Mouse (Mus musculus) lung, embryonic 16.5 days (tissue): ENCODE data around the gene Abhd11. TPM values are rescaled to one million over a fixed set of nuclear protein-coding genes. Genes with fewer than 3 reads are reported as not detected.
A peak's percentile ranks its signal among the peaks of the same experiment; 100 is the strongest.

Experiments used
- ATAC-seq: fragments of 200-750 bp; cut with Nextera tagmentation; 2 replicates; pipeline ENCODE4 v1.8.0; 2017; ENCODE audit warnings: low read depth, mild to moderate bottlenecking, moderate library complexity
- H3K27ac ChIP-seq: fragments of 300-500 bp; sonication (generic); 2 replicates; pipeline ENCODE4 v1.5.1; 2014; ENCODE audit warnings: mild to moderate bottlenecking, control low read depth, low read length
- H3K27me3 ChIP-seq: fragments of 300-500 bp; sonication (generic); 2 replicates; pipeline ENCODE4 v1.6.1; 2014; ENCODE audit warnings: low read depth, low read length, mixed read lengths; ENCODE audit not compliant: control insufficient read depth, insufficient read depth
- H3K36me3 ChIP-seq: fragments of 300-500 bp; sonication (generic); 2 replicates; pipeline ENCODE4 v1.6.1; 2014; ENCODE audit warnings: low read length; ENCODE audit not compliant: control insufficient read depth, insufficient read depth
- H3K4me1 ChIP-seq: fragments of 300-500 bp; sonication (generic); replicated peaks from 2 replicates; pipeline ENCODE4 v1.6.1; 2014; ENCODE audit warnings: low read length, mixed read lengths; ENCODE audit not compliant: control insufficient read depth, insufficient read depth
- H3K4me2 ChIP-seq: fragments of 300-500 bp; sonication (generic); 2 replicates; pipeline ENCODE4 v1.6.1; 2014; ENCODE audit warnings: low read depth, low read length, control low read depth
- H3K4me3 ChIP-seq: fragments of 300-500 bp; sonication (generic); 2 replicates; pipeline ENCODE4 v1.5.1; 2014; ENCODE audit warnings: mild to moderate bottlenecking, low read length, control low read depth
- H3K9ac ChIP-seq: fragments of 300-500 bp; sonication (generic); 2 replicates; pipeline ENCODE4 v1.6.1; 2014; ENCODE audit warnings: low read length, control low read depth
- H3K9me3 ChIP-seq: fragments of 300-500 bp; sonication (generic); 2 replicates; pipeline ENCODE4 v1.6.1; 2016; ENCODE audit warnings: low read length; ENCODE audit not compliant: control insufficient read depth
- WGBS: fragments of 180-500 bp; shearing (Covaris S2); extraction: QIAGEN DNeasy Blood & Tissue Kit; methylation state at CpG from one replicate; pipeline ENCODE4 v1.1.7; 2014; 5-methylcytosine and 5-hydroxymethylcytosine counted together
- polyA plus RNA-seq: library from polyadenylated mRNA; unstranded; fragments of >200 nt; fragmentation: Nextera tagmentation; extraction: Ambion mirVana; gene quantifications from 2 replicates; pipeline ENCODE4 v1.2.1, GENCODE M21; 2015

Gene Abhd11
- polyA plus RNA-seq, 1 experiment from 2014 or later, result 73.4 TPM

- WGBS, result 33% methylated on average over 16 of the region's 16 CpGs
- H3K4me2 ChIP-seq, result peak overlapping the region; percentile 29
- H3K36me3 ChIP-seq, result no peaks in the 10 kb centered on the region
- H3K27me3 ChIP-seq, result no peaks in the 10 kb centered on the region
- 0 out of 2 replicates have a peak overlapping the region, but pooled peaks have one; percentile 33 for H3K9ac ChIP-seq
- peaks cover 13% of the 10 kb centered on the region; the same call in 1 of the 2 replicates for H3K4me1 ChIP-seq
- ATAC-seq, result no peak
- peak overlapping the region; percentile 93 for H3K27ac ChIP-seq
- H3K9me3 ChIP-seq, result no peaks in the 10 kb centered on the region
- H3K4me3 ChIP-seq, result no peak overlapping the region
Observed at GRCm38 (mm10) chr5:135000751-135001150, 8.2 kb upstream of the Abhd11 start.

GRCm38 (mm10) chr5:135001309-135001708, 7.6 kb upstream of the Abhd11 start:
- Histone ChIP-seq H3K27ac (peak overlapping the region; percentile 93), H3K9me3 (no peaks in the 10 kb centered on the region), H3K9ac (0 out of 2 replicates have a peak overlapping the region, but pooled peaks have one; percentile 33), H3K4me3 (no peak overlapping the region), H3K4me1 (peaks cover 13% of the 10 kb centered on the region; the same call in 1 of the 2 replicates), H3K27me3 (no peaks in the 10 kb centered on the region), H3K36me3 (no peaks in the 10 kb centered on the region), H3K4me2 (peak overlapping the region; percentile 29)
- WGBS, result 4% methylated on average over 14 of the region's 14 CpGs
- ATAC-seq, result peak; percentile 95

GRCm38 (mm10) chr5:135002151-135002550, 6.8 kb upstream of the Abhd11 start:
- Histone ChIP-seq H3K9ac (no peak overlapping the region), H3K9me3 (no peaks in the 10 kb centered on the region), H3K4me2 (no peak overlapping the region), H3K36me3 (no peaks in the 10 kb centered on the region), H3K27ac (peak overlapping the region; percentile 93), H3K4me1 (peaks cover 13% of the 10 kb centered on the region; the same call in 1 of the 2 replicates), H3K4me3 (no peak overlapping the region), H3K27me3 (no peaks in the 10 kb centered on the region)
- ATAC-seq, result peak; percentile 58
- 44% methylated on average over 5 of the region's 5 CpGs for WGBS

DNA sequence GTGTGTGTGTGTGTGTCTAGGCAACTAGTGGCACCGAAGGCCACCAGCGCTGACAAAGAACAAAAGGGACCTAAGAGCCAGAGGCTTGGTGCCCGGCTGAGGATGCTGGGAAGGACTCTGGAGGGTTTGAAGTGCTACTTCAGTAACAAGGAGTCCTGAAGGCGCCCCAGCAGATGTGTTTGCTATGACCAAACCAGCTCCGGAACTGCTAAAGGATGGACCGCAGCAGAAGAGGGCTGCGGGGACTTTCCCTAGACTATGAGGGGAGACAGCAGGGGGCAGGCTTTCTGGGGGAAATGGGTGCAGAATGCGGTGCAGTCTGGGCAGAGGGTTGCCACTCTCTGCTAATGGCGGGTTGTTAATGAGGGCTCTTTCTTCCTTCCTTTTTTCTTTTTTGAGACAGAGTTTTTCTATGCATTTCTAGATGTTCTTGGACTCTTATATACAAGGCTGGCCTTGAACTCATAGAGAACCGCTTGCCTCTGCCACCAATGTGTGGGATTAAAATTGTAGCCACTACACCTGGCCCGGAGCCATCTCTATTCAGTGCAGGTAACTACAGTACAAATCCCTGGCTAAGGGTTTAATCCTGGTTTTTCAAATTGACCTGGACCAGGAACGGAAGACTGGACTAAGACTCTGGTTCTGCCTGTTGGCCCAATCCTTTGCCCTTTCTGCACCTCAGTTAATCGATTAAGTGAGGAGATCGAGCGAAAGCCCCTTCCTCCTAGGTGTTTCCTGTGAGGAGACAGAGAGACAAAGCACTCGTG, 965 bp upstream of the Abhd11 start:
- Histone ChIP-seq H3K9me3 (no peaks in the 10 kb centered on the region), H3K27ac (peak overlapping the region; percentile 96), H3K27me3 (no peaks in the 10 kb centered on the region), H3K9ac (peak overlapping the region; percentile 64), H3K4me2 (peak overlapping the region; percentile 65), H3K36me3 (no peaks in the 10 kb centered on the region), H3K4me3 (peak overlapping the region; percentile 68), H3K4me1 (peaks cover 21% of the 10 kb centered on the region)
- peak; percentile 8 for ATAC-seq
- 25% methylated on average over 16 of the region's 16 CpGs for WGBS

GRCm38 (mm10) chr5:135009590-135010319, 803 bp downstream of the Abhd11 start:
- Histone ChIP-seq H3K27ac (peak overlapping the region; percentile 99), H3K27me3 (no peaks in the 10 kb centered on the region), H3K9ac (peak overlapping the region; percentile 73), H3K9me3 (no peaks in the 10 kb centered on the region), H3K4me2 (peak overlapping the region; percentile 73), H3K4me3 (peak overlapping the region; percentile 68), H3K36me3 (no peaks in the 10 kb centered on the region), H3K4me1 (peaks cover 22% of the 10 kb centered on the region)
- under 1% methylated on average over 32 of the region's 37 CpGs for WGBS
- ATAC-seq, result peak; percentile 73

DNA sequence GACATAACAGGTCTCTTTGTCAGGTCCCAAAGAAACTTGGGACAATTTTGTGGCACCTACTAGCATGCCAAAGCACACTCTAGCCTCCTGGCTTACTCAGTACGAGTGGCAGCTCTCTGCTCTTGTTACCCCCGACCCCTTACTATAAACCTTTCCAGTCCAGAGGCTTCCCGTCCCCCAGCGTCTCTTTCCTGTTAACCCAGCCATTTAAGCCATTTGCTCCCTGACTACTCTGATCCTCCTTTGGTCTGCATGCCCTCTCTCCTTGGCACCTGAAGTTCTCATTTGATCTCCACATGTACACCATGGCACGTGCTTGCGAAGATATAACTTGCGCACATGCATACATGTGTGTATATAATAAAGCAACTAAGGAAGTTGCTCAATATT, 1.4 kb downstream of the Abhd11 start:
- peaks cover 22% of the 10 kb centered on the region for H3K4me1 ChIP-seq
- 41% methylated on average over 7 of the region's 7 CpGs for WGBS
- H3K9me3 ChIP-seq, result no peaks in the 10 kb centered on the region
- H3K36me3 ChIP-seq, result no peaks in the 10 kb centered on the region
- no peak for ATAC-seq
- H3K27ac ChIP-seq, result peak overlapping the region; percentile 99
- peak overlapping the region; percentile 68 for H3K4me3 ChIP-seq
- H3K4me2 ChIP-seq, result peak overlapping the region; percentile 73
- H3K9ac ChIP-seq, result peak overlapping the region; percentile 73
- no peaks in the 10 kb centered on the region for H3K27me3 ChIP-seq

- Histone ChIP-seq H3K9ac (no peak overlapping the region), H3K36me3 (no peaks in the 10 kb centered on the region), H3K4me3 (no peak overlapping the region), H3K4me1 (peaks cover 22% of the 10 kb centered on the region), H3K27ac (no peak overlapping the region), H3K4me2 (no peak overlapping the region), H3K27me3 (no peaks in the 10 kb centered on the region), H3K9me3 (no peaks in the 10 kb centered on the region)
- WGBS, result 78% methylated on average over 25 of the region's 25 CpGs
- no peak for ATAC-seq
Observed at GRCm38 (mm10) chr5:135010841-135011743, 2.1 kb downstream of the Abhd11 start.

- WGBS, result 30% methylated on average over 26 of the region's 26 CpGs
- H3K4me1 ChIP-seq, result peaks cover 22% of the 10 kb centered on the region
- no peak for ATAC-seq
- peak overlapping the region; percentile 41; the same call in 1 of the 2 replicates for H3K27ac ChIP-seq
- peak overlapping the region; percentile 33 for H3K9ac ChIP-seq
- H3K27me3 ChIP-seq, result no peaks in the 10 kb centered on the region
- H3K4me3 ChIP-seq, result peak overlapping the region; percentile 28
- H3K4me2 ChIP-seq, result peak overlapping the region; percentile 45
- no peaks in the 10 kb centered on the region for H3K36me3 ChIP-seq
- no peaks in the 10 kb centered on the region for H3K9me3 ChIP-seq
Observed at GRCm38 (mm10) chr5:135011809-135012613, 3.1 kb downstream of the Abhd11 start.
